Mouse (Mus musculus) spleen, adult 2 months (tissue): ENCODE measurements at regions not wholly inside any gene's neighbourhood (a gene's known extent, or its start where the extent isn't known, plus 50 kb on each side); places are given as distances from the start of the nearest gene placed in this dataset.

ENCODE experiments used
- CTCF ChIP-seq: fragments of 200-500 bp; IDR thresholded peaks from 2 replicates; pipeline ENCODE4 v1.5.1; 2011; ENCODE audit warnings: mild to moderate bottlenecking, inconsistent platforms; ENCODE audit not compliant: insufficient read depth, insufficient read length, insufficient replicate concordance; ENCODE audit errors: extremely low read depth
- POLR2A ChIP-seq: fragments of 200-500 bp; IDR thresholded peaks from 2 replicates; pipeline ENCODE4 v1.6.1; 2011; ENCODE audit warnings: low read depth, low read length, inconsistent platforms

GRCm38 (mm10) chr10:98805013-98805412 lies 109.2 kb upstream of the Atp2b1 start:
- TF ChIP-seq CTCF (no peak), POLR2A (no peak)
